Mouse (Mus musculus) bone marrow, adult 2 months (tissue): ENCODE measurements around the gene Gm20431.

Experiments used
- CTCF ChIP-seq: fragments of 200-500 bp; IDR thresholded peaks from 2 replicates; pipeline ENCODE4 v1.5.1; 2011; ENCODE audit warnings: low read length, control low read depth; ENCODE audit not compliant: control insufficient read depth, insufficient read depth
- POLR2A ChIP-seq: fragments of 200-500 bp; IDR thresholded peaks from 2 replicates; pipeline ENCODE4 v1.6.1; 2011; ENCODE audit warnings: low read depth, mild to moderate bottlenecking, control low read depth, low read length, borderline replicate concordance; ENCODE audit not compliant: control insufficient read depth

DNA sequence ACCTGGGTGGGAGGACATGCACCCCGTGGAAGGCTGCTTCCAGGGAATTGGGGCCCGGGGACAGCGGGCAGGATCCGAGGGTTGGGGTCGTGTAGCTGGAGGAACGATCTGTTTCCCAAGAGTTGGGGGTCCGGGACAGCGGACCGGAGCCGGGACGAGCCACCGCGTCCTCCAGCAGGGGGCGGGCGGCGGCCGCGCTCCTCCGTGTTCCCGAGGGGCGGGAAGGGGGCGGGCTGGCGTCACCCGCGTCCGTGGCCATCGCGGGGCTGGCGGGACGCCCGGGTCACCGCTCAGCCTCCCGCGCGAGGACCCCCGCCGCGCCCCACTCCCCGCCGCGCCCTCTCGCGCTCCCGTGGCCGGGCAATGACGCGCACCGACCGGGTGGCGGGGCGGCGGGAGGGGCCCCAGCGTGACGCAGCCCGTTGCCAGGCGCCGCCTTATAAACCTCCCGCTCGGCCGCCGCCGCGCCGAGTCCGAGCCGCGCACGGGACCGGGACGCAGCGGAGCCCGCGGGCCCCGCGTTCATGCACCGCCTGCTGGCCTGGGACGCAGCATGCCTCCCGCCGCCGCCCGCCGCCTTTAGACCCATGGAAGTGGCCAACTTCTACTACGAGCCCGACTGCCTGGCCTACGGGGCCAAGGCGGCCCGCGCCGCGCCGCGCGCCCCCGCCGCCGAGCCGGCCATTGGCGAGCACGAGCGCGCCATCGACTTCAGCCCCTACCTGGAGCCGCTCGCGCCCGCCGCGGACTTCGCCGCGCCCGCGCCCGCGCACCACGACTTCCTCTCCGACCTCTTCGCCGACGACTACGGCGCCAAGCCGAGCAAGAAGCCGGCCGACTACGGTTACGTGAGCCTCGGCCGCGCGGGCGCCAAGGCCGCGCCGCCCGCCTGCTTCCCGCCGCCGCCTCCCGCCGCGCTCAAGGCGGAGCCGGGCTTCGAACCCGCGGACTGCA is 27.5 kb upstream of the Gm20431 start, which contains the start of gene Cebpb:
- TF ChIP-seq CTCF (peak; percentile 55; the same call in 1 of the 2 replicates), POLR2A (peak; percentile 66; the same call in 1 of the 2 replicates)
